Mouse (Mus musculus): Measurements from ENCODE around the gene Psmb10. TPM values are rescaled to one million over a fixed set of nuclear protein-coding genes. Genes with fewer than 3 reads are reported as not detected.

Gene Psmb10
- polyA plus RNA-seq, 2 experiments, result 51.8 to 61.5 TPM

DNA sequence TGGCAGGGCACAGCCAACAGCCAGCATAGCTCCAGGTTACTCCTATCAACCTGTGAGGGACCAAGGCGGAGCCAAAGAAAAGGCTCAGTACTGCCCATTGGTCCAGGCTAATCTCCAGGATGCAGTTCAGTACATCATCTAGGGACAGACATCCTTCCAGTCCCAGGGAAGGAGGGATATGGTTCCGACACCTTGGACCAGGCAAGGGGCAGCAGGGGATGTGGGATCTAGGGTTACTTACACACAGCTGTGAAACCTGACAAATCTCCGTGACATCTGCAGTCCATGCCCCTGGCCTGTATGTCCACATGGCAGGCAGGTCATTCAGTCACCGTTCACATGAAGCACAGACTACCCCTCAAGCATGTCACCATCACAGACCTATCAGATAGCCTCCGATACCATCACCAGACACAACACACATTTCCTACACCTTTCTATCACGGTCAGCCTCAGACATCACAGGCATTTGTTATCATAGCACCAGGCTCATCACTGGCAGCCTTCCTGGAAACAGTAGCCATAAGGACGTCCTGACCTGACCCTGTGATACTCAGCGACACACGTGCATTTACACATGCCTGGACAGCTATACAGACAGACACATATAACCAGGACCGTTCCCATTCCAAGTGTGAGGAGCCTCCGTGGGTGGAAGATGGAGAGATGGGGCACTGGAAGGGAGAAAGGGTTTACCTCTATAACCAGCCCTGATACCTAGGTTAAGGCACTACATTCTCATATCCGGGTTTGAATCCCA, 26.4 kb upstream of the Psmb10 start:
- H3K4me3 ChIP-seq (ENCODE audit: insufficient read depth in 1 of 2, low read depth in 2 of 2, low read length in 2 of 2), result peak overlapping the region; percentile 59 to 69
- H3K9me3 ChIP-seq (ENCODE audit: control insufficient read depth, low read length), result no peaks in the 10 kb centered on the region
- peaks cover 19 to 43% of the 10 kb centered on the region in 2 experiments for H3K4me1 ChIP-seq (replicated peaks; ENCODE audit: control insufficient read depth in 2 of 2, insufficient read depth in 2 of 2, low read length in 1 of 2)
- H3K4me2 ChIP-seq (ENCODE audit: low read depth), result peak overlapping the region; percentile 89
- no peak for TF ChIP-seq CTCF (IDR thresholded peaks at IDR 0.05; ENCODE audit: low read depth)
- TF ChIP-seq EP300 (IDR thresholded peaks at IDR 0.05; ENCODE audit: low read depth), result no peak
- H3K9ac ChIP-seq (replicated peaks), result peak overlapping the region; percentile 84
- H3K27me3 ChIP-seq (ENCODE audit: control insufficient read depth, insufficient read depth, low read length), result no peaks in the 10 kb centered on the region
- no peaks in the 10 kb centered on the region; the same call in 1 of the 2 replicates for H3K36me3 ChIP-seq (replicated peaks; ENCODE audit: control insufficient read depth, insufficient read depth, low read depth)
- 50% methylated on average over 12 of the region's 12 CpGs for WGBS (ENCODE audit: insufficient replicate concordance)
- no peak for DNase-seq (ENCODE audit: low read depth in 3 of 3, low spot score in 3 of 3)
- no peak for ATAC-seq (ENCODE audit: insufficient read depth)
- H3K27ac ChIP-seq, result no peak overlapping the region

DNA sequence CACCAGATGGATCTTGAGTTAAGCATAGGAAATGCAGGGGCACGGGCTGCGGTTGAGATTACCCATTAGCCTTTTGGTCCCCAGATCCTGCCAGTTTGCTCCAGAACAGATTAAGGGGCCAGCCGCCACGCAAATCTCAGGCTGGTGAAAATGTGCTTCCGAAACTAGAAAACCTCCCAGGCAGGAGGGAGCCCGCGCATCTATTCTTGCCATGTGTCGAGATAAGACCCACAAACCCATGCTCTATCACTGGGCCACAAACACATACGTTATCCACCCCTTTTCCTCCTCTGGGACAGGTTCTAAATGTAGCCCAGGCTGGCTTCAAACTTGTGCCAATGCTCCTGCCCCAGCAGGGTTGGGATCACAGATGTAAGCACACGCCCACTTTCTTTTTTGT, 23.3 kb upstream of the Psmb10 start:
- TF ChIP-seq CTCF (IDR thresholded peaks at IDR 0.05; ENCODE audit: low read depth) (no peak), EP300 (IDR thresholded peaks at IDR 0.05; ENCODE audit: low read depth) (peak; percentile 67)
- Histone ChIP-seq H3K4me1 (replicated peaks; ENCODE audit: control insufficient read depth in 2 of 2, insufficient read depth in 2 of 2, low read length in 1 of 2) (peaks cover 15 to 33% of the 10 kb centered on the region in 2 experiments), H3K27me3 (ENCODE audit: control insufficient read depth, insufficient read depth, low read length) (no peaks in the 10 kb centered on the region), H3K36me3 (replicated peaks; ENCODE audit: control insufficient read depth, insufficient read depth, low read depth) (peaks cover 4% of the 10 kb centered on the region), H3K4me3 (ENCODE audit: insufficient read depth in 1 of 2, low read depth in 2 of 2, low read length in 2 of 2) (no peak overlapping the region), H3K9ac (replicated peaks) (no peak overlapping the region), H3K4me2 (ENCODE audit: low read depth) (peak overlapping the region; percentile 38), H3K9me3 (ENCODE audit: control insufficient read depth, low read length) (no peaks in the 10 kb centered on the region), H3K27ac (no peak overlapping the region)
- ATAC-seq (ENCODE audit: insufficient read depth) (peak; percentile 32; the same call in 1 of the 2 replicates), DNase-seq (ENCODE audit: low read depth in 3 of 3, low spot score in 3 of 3) (peak in 1 of 3 experiments; percentile 41)
- WGBS (ENCODE audit: insufficient replicate concordance), result 12% methylated on average over 10 of the region's 10 CpGs

DNA sequence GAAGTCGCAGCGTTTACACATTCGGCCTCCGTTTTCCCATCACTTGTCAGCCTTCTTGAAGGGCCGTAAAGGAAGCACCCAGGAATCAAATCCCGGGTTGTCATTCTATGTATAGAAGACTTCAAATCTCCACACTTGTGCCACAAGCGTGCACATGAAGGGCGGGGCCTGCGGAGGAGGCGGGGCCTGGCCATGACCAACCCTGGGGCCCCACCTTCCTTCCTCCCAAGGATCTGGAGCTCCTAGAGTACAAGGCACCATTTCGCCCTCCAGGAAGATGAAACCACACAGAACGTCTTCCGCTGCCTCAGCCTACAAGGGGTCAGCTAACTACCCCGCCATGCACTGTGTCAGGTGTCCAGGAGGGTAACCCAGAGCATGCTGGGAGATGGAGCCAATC, 22.9 kb upstream of the Psmb10 start:
- Histone ChIP-seq H3K27ac (no peak overlapping the region), H3K4me3 (ENCODE audit: insufficient read depth in 1 of 2, low read depth in 2 of 2, low read length in 2 of 2) (no peak overlapping the region), H3K9ac (replicated peaks) (no peak overlapping the region), H3K9me3 (ENCODE audit: control insufficient read depth, low read length) (no peaks in the 10 kb centered on the region), H3K4me2 (ENCODE audit: low read depth) (peak overlapping the region; percentile 38), H3K36me3 (replicated peaks; ENCODE audit: control insufficient read depth, insufficient read depth, low read depth) (peaks cover 4% of the 10 kb centered on the region), H3K27me3 (ENCODE audit: control insufficient read depth, insufficient read depth, low read length) (no peaks in the 10 kb centered on the region), H3K4me1 (replicated peaks; ENCODE audit: control insufficient read depth in 2 of 2, insufficient read depth in 2 of 2, low read length in 1 of 2) (peaks cover 13 to 29% of the 10 kb centered on the region in 2 experiments)
- WGBS (ENCODE audit: insufficient replicate concordance), result 47% methylated on average over 14 of the region's 14 CpGs
- no peak for ATAC-seq (ENCODE audit: insufficient read depth)
- DNase-seq (ENCODE audit: low read depth in 3 of 3, low spot score in 3 of 3), result peak in 1 of 3 experiments; percentile 29
- TF ChIP-seq CTCF (IDR thresholded peaks at IDR 0.05; ENCODE audit: low read depth) (no peak), EP300 (IDR thresholded peaks at IDR 0.05; ENCODE audit: low read depth) (no peak)

DNA sequence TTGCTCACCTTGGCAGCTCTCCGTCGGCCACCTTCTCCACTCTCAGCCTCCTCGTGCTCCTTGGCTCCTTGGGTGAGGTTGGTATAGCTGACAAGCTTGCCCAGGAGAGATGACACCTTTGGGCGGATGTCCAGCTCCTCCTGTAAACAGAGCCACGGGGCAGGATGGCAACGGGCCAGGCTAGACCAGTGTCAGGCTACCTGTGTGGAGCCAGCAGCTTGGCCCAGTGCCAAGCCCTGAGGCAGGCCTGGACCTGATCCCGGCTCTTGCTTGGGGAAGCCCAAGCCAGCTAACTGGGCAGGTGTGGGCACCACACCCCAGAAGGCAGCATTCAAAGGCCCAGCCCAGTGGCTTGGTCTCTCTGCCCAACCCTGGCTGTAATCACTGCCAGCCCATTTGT, 21.1 kb upstream of the Psmb10 start:
- TF ChIP-seq EP300 (IDR thresholded peaks at IDR 0.05; ENCODE audit: low read depth) (no peak), CTCF (IDR thresholded peaks at IDR 0.05; ENCODE audit: low read depth) (no peak)
- Histone ChIP-seq H3K27ac (no peak overlapping the region), H3K4me2 (ENCODE audit: low read depth) (no peak overlapping the region), H3K4me3 (ENCODE audit: insufficient read depth in 1 of 2, low read depth in 2 of 2, low read length in 2 of 2) (no peak overlapping the region), H3K9me3 (ENCODE audit: control insufficient read depth, low read length) (no peaks in the 10 kb centered on the region), H3K36me3 (replicated peaks; ENCODE audit: control insufficient read depth, insufficient read depth, low read depth) (peaks cover 9% of the 10 kb centered on the region), H3K27me3 (ENCODE audit: control insufficient read depth, insufficient read depth, low read length) (no peaks in the 10 kb centered on the region), H3K9ac (replicated peaks) (no peak overlapping the region), H3K4me1 (replicated peaks; ENCODE audit: control insufficient read depth in 2 of 2, insufficient read depth in 2 of 2, low read length in 1 of 2) (peaks cover 5 to 23% of the 10 kb centered on the region in 2 experiments)
- no peak for ATAC-seq (ENCODE audit: insufficient read depth)
- no peak for DNase-seq (ENCODE audit: low read depth in 3 of 3, low spot score in 3 of 3)
- 79% methylated on average over 7 of the region's 7 CpGs for WGBS (ENCODE audit: insufficient replicate concordance)

DNA sequence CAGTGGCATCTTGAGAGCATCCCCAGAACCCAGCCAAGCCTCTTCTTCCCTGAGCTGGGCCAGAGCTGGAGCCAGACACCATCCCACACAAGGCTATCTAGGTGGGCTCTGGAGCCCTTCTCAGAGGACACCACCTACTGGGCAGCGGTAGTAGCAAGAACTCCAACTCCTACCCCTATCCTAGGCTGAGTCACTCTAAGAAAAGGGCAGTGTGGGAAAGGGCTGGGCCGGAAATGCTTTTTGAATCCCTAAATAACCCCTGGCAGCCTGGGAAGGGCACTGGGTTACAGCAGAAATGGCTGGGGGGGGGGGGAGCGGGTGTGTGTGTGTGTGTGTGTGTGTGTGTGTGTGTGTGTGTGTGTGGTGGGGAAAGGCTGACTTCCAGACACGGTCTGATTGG, 19.6 kb upstream of the Psmb10 start:
- H3K4me2 ChIP-seq (ENCODE audit: low read depth), result no peak overlapping the region
- H3K9me3 ChIP-seq (ENCODE audit: control insufficient read depth, low read length), result no peaks in the 10 kb centered on the region
- H3K36me3 ChIP-seq (replicated peaks; ENCODE audit: control insufficient read depth, insufficient read depth, low read depth), result peaks cover 12% of the 10 kb centered on the region
- DNase-seq (ENCODE audit: low read depth in 3 of 3, low spot score in 3 of 3) (no peak), ATAC-seq (ENCODE audit: insufficient read depth) (no peak)
- H3K27ac ChIP-seq, result no peak overlapping the region
- WGBS (ENCODE audit: insufficient replicate concordance), result 70% methylated on average over 3 of the region's 4 CpGs
- H3K4me3 ChIP-seq (ENCODE audit: insufficient read depth in 1 of 2, low read depth in 2 of 2, low read length in 2 of 2), result no peak overlapping the region
- H3K4me1 ChIP-seq (replicated peaks; ENCODE audit: control insufficient read depth in 2 of 2, insufficient read depth in 2 of 2, low read length in 1 of 2), result peaks cover 4 to 17% of the 10 kb centered on the region in 2 experiments
- TF ChIP-seq EP300 (IDR thresholded peaks at IDR 0.05; ENCODE audit: low read depth) (no peak), CTCF (IDR thresholded peaks at IDR 0.05; ENCODE audit: low read depth) (0 out of 2 replicates have a peak, but pooled peaks have one; percentile 18)
- H3K9ac ChIP-seq (replicated peaks), result no peak overlapping the region
- no peaks in the 10 kb centered on the region for H3K27me3 ChIP-seq (ENCODE audit: control insufficient read depth, insufficient read depth, low read length)
